Mouse (Mus musculus): ENCODE results near the gene Alox5.
A peak's percentile ranks its signal among the peaks of the same experiment; 100 is the strongest.

The Alox5 gene

DNA sequence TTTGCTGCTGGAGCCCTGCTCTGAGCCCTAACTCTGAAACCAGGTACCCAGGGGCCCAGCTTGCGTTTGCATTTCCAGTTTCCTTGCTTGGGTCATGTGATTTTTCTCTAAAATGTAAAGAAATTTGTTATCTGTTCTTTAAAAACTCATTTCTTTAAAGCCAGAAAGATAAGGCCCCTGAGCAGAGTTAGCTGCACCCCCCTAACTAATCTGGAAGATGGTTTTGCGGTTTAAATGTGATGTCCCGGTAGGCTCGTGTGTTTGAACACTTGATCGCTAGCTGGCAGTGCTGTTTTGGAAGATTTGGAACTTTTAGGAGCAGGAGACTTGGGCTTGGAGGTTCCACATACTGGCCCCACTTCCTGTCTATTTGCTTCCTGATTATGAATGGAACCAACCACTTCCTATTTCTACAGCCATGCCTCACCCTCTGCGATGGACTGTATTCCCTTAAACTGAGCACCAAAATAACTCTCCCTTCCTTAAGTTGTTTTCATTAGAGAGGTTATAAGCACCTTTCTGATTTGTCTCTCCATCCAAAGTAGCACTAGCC lies 44.9 kb downstream of the Alox5 start:
- no peak for DNase-seq

DNA sequence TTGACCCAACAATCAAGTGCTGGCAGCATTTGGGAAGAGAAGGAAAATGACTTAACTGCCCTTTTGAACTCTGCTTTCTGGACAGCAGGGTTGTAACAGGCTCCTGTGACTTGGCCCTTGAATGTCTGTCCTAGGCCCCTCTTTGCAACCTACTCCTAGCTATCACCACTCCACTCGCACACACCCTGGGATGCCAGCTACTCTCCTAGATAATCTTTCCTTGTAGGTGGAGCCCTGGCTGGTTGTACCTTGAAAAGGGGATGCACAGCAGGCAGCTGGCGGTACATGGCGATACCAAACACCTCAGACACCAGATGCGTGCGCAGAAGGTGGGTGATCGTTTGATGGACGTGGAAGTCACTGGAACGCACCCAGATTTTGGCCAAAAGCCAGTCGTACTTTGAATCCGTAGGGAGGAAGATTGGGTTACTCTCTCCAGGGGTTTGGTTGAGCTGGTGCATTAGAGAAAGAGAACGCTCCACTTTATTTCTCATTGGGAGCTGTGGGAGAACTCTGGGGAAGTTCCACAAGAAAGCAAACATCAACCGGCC lies 45.8 kb downstream of the Alox5 start:
- no peak for DNase-seq

GRCm38 (mm10) chr6:116412546-116413325 lies 48.2 kb downstream of the Alox5 start:
- no peak for DNase-seq

GRCm38 (mm10) chr6:116411716-116412115 lies 49.3 kb downstream of the Alox5 start:
- no peak for DNase-seq

DNA sequence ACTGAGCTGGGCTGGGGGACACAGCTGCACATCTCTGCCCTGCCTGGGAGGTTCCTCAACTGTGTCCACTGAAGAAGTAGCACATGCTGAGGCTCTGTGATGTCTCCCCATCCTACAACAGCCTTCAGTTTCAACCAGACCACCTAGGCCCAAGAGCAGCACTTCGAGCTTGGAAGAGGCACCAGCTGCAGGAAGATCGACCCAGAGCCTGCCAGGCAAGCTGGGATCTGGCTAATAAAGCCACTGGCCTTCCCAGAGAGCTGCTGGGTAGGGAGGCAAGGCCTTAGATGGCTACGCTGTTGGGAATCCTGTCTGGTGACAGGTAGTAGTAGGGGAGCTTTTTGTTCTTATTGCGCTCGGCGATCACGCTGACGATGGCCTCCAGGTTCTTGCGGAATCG lies 50.5 kb downstream of the Alox5 start:
- DNase-seq, result no peak

DNA sequence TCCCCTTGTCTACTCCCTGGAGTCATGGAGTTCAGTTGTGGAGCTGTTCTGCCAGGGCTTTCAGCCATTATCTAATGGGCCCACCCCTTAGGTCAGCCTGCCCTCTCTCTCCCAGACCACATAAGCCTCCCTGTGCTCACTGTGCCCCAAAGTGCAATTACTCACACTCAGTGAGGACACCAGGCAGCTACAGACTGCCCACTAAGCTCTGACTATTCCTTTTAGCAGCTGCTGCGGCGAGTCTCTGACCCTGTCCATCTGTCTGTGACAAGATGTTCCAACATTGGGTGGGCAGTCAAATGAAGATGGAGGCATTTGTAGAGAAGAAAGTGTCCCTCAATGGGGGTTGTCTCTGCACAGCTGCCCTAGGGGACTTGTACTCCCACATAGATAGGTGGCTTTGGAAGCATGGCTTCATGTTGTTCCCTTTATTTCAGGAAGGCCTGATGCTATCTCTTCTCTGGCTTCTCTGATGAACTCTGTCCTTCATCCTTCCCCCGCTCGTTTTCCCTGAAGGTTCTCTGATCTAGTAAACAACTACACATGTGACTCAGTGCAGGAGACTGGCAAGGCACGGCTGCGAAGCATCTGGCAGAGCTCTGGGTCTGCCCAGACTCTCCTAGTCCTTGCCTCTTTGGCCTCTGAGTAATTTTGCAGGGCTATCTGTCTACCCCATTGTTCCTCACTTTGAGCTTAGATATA lies 52.9 kb downstream of the Alox5 start:
- DNase-seq, result no peak

DNA sequence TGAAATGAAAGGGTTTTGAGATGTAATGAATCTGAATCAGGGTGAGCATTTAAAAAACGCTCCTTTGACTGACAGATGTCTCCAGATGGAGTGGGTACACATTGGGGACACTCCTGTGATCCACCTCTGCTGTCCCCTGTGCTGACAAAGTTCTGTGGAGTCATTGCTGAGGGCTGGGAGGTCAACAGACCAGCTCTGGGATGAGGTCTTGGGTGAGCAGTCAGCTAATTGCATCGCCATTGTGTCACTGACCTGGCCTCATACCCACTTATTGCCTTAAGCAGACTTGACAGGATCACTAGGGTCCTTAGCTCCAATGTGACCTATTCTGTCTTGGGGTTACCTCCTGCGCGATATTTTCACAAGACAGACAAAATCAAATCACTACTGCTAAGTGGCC lies 53.8 kb downstream of the Alox5 start:
- no peak for DNase-seq

- DNase-seq, result no peak
Measured at GRCm38 (mm10) chr6:116406680-116407079, 54.3 kb downstream of the Alox5 start.

DNA sequence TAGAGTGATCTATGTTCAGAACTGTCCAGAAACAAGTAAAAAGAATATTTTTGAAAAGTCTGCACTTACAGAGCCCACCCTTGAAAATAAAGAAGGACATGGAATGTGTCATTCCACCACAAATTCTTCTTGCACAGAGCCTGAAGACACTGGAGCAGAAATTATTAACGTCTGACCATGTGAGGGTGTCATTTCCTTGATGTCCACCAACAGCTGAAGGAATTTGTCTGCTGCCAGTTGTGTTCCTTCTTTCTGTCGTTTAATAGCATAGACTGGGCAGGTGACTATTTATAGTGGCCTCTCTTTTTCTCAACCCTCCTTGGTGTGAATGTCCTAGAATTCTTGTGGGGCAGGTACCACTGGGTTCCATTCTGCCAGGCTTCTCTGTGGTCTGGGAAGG lies 54.8 kb downstream of the Alox5 start:
- no peak for DNase-seq

DNA sequence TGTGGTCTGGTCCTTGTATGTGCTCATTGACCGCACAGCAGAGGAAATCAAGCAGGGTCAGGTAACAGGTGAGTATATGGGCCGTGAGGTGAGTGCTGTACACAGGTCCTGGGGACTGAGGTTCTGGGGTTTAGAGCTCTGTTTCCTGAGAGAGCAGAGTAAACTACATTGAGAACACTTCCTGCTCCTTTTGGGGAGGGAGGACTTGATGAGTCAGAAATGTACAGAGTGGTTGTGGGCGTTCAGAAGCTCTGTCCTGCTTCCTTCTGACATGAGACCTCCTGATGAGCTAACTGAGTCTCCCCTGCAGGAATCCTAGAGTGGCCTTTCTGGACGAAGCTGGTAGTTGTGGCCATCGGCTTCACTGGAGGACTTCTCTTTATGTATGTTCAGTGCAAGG lies 55.3 kb downstream of the Alox5 start:
- DNase-seq, result no peak

- peak; percentile 42 for DNase-seq
Measured at GRCm38 (mm10) chr6:116405243-116405642, 55.7 kb downstream of the Alox5 start.

- DNase-seq, result no peak
Measured at GRCm38 (mm10) chr6:116402426-116402825, 58.6 kb downstream of the Alox5 start.

GRCm38 (mm10) chr6:116401746-116402423 lies 59.1 kb downstream of the Alox5 start:
- DNase-seq, result no peak

GRCm38 (mm10) chr6:116398136-116398535 lies 62.8 kb downstream of the Alox5 start:
- no peak for DNase-seq

GRCm38 (mm10) chr6:116397621-116398020 lies 63.4 kb downstream of the Alox5 start:
- DNase-seq, result peak; percentile 70

GRCm38 (mm10) chr6:116394916-116395648 lies 65.9 kb downstream of the Alox5 start:
- no peak for DNase-seq

DNA sequence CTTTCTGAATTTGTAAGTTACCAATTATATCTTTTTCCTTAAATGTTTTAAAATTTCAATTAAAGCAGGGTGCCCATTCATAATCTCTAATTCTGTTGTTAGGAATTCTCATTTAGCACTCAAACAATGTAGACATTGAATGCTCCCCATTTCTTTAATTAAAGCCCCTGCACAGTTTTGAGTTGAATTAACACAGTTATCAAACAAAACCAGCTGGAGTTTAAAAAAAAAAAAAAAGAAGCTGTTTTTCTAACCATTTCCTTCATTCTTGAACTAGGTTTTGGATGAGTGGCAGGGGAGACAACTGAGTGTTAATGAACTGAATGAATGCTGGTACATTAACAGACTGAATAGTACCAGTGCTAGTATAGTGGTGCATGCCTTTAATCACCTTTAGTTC lies 71.5 kb downstream of the Alox5 start:
- DNase-seq, result no peak

- DNase-seq, result no peak
Measured at GRCm38 (mm10) chr6:116388068-116388467, 72.9 kb downstream of the Alox5 start.

DNA sequence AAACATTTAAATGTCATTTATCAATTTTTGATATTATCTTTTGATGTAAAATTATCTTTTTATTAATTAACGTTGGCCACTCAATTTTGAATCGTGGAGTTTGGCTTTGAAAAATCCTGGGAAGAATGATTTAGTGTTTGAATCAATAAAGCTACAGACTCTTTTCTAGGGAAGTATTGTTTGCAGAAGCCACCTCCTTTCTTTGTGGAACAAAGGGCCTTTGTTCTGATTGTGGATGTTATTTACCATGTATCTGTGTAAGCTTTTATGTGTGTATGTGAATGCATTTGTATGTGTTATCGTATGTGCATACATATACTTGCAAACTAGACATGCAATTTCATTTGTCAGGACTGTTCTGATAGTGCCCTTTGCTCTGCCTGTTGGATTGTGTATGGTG lies 74.5 kb downstream of the Alox5 start:
- no peak for DNase-seq

GRCm38 (mm10) chr6:116386045-116386415 lies 74.9 kb downstream of the Alox5 start:
- DNase-seq, result peak; percentile 44

- DNase-seq, result no peak
Measured at GRCm38 (mm10) chr6:116385194-116386044, 75.6 kb downstream of the Alox5 start.

DNA sequence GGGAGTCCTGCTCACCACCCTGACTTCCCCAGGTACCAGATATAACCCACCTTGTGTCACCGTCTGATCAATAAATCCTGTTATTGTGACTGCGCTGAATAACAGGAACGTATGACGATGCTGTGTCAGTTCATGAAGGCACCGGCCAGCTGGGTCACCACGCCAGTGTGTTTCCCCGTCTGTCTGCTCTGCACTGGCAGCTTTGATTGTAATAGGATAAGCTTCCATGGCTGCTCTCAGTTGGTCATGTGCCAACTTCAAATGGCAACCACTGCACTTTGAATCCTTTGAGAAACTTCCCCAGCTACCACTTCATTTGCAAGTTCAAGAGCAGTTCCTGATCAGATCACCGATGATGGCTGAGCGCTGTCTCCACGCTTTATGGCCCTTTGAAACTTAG lies 77.4 kb downstream of the Alox5 start:
- DNase-seq, result no peak

All from embryo, embryonic 11 days (tissue).